Mouse (Mus musculus) C2C12 (cell line): ENCODE data around the gene Trp53i11. TPM values are rescaled to one million over a fixed set of nuclear protein-coding genes. Genes with fewer than 3 reads are reported as not detected.
A peak's percentile ranks its signal among the peaks of the same experiment; 100 is the strongest.

ENCODE experiments used
- H3K27me3 ChIP-seq: one replicate; pipeline ENCODE4 v1.6.1; 2011; ENCODE audit not compliant: control insufficient read depth, insufficient read depth, insufficient read length
- H3K36me3 ChIP-seq: one replicate; pipeline ENCODE4 v1.6.1; 2011; ENCODE audit not compliant: control insufficient read depth, insufficient read depth
- H3K4me3 ChIP-seq: one replicate; pipeline ENCODE4 v1.5.1; 2011; ENCODE audit warnings: mild to moderate bottlenecking, control low read depth; ENCODE audit not compliant: poor library complexity, insufficient read depth, severe bottlenecking
- H3K79me2 ChIP-seq: one replicate; pipeline ENCODE4 v1.6.1; 2011; ENCODE audit not compliant: control insufficient read depth, insufficient read depth
- H3K79me3 ChIP-seq: one replicate; pipeline ENCODE4 v1.6.1; 2011; ENCODE audit warnings: low read depth, control low read depth
- H3ac ChIP-seq: one replicate; pipeline ENCODE3; 2011; ENCODE audit warnings: low read depth; ENCODE audit not compliant: control insufficient read depth, insufficient read length
- CEBPB ChIP-seq: IDR thresholded peaks from one replicate; pipeline ENCODE4 v1.6.1; 2011; ENCODE audit warnings: low read depth, mild to moderate bottlenecking, control low read depth, moderate library complexity
- CTCF ChIP-seq: IDR thresholded peaks from one replicate; pipeline ENCODE4 v1.5.1; 2011; ENCODE audit not compliant: control insufficient read depth, insufficient read depth, insufficient read length
- FOSL1 ChIP-seq: IDR thresholded peaks from one replicate; pipeline ENCODE4 v1.8.0; 2011; ENCODE audit warnings: mild to moderate bottlenecking, low read length; ENCODE audit not compliant: poor library complexity, insufficient read depth, severe bottlenecking
- MAX ChIP-seq: IDR thresholded peaks from one replicate; pipeline ENCODE4 v1.6.1; 2011; ENCODE audit warnings: mild to moderate bottlenecking, control low read depth
- MYOD1 ChIP-seq: IDR thresholded peaks from one replicate; pipeline ENCODE4 v1.6.1; 2011; ENCODE audit warnings: low read depth; ENCODE audit not compliant: control insufficient read depth, insufficient read length
- MYOG ChIP-seq: IDR thresholded peaks from one replicate; pipeline ENCODE4 v1.6.1; 2011; ENCODE audit not compliant: control insufficient read depth, insufficient read length; ENCODE audit errors: extremely low read depth
- USF1 ChIP-seq: IDR thresholded peaks from one replicate; pipeline ENCODE4 v1.6.1; 2011; ENCODE audit warnings: low read depth, mild to moderate bottlenecking, control low read depth, moderate library complexity
- polyA plus RNA-seq: library from polyadenylated mRNA; unstranded; fragments of >200 nt; fragmentation: generic; extraction: Trizol; gene quantifications from one replicate; pipeline ENCODE4 v1.2.1, GENCODE M21; 2012; ENCODE audit warnings: missing spikeins

Gene Trp53i11
- polyA plus RNA-seq, 1 experiment, result 3.3 TPM

DNA sequence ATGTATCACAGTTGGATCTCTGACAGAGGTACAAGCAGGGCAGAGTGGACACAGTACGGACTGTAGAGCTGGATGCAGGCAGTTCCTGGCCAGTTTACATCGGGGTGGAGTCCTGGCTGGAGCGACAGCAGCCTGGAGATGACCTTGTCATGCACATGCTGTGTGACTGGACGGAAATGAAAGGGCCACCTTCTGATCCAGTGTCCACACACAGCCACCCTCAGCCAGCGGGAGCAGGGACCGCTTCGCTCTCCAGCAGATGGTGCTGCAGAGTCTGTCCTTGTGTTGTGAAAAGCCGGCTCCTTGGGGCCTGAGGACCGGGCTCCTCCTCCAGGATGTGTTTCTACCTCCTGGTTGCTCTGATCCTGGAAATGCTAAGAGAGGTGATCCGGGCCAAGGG is 16.3 kb downstream of the Trp53i11 start:
- no peaks in the 10 kb centered on the region for H3K79me3 ChIP-seq
- no peaks in the 10 kb centered on the region for H3K79me2 ChIP-seq
- H3K36me3 ChIP-seq, result no peaks in the 10 kb centered on the region
- H3K4me3 ChIP-seq, result no peak overlapping the region
- peaks cover 36% of the 10 kb centered on the region for H3K27me3 ChIP-seq
- H3ac ChIP-seq, result no peak overlapping the region
- TF ChIP-seq MYOG (no peak), CTCF (peak; percentile 64), CEBPB (no peak), MYOD1 (no peak), FOSL1 (no peak), USF1 (no peak)

DNA sequence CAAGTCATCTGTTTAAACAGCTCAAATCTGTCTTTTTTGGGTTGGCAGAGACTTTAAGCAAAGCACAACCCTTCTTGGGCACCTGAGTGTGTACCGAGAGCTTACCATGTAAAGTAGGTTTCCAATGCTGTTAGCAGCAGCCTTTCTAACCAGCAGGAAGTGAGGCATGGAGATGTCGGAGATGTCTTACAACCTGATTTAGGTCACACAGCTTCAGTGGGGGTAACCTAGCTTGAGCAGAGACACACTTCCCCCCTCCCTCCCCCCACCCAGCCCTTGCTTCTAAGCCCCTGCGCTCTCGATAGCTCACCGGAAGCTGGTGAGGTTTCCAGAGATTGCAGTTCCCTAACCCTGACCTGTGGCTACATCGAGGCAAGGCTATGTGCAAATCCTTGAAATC is 17.2 kb downstream of the Trp53i11 start:
- H3K79me2 ChIP-seq, result no peaks in the 10 kb centered on the region

DNA sequence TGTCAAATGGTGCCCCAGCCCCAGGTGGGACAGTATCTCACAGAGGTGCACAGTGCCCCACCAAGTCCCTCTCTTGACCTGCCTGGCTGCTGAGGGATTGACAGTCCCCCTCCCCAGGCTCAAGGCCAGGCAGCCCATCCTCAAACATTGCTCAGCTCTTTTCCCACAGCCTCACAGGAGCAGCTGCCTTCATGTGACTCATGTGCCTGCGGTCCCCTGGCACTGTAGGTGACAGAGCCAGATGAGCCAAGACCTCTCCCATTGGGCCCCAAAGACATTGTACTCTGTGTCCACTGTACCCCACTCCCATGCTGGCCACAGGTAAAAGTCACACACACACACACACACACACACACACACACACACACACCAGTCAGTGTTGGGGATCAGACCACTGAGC is 18.8 kb downstream of the Trp53i11 start:
- Histone ChIP-seq H3K4me3 (no peak overlapping the region), H3K27me3 (peaks cover 56% of the 10 kb centered on the region), H3K79me3 (no peaks in the 10 kb centered on the region), H3ac (no peak overlapping the region), H3K79me2 (no peaks in the 10 kb centered on the region), H3K36me3 (no peaks in the 10 kb centered on the region)
- TF ChIP-seq MYOD1, result peak; percentile 72
- TF ChIP-seq MAX, result no peak

More for the DNA sequence above, 17.2 kb downstream of the Trp53i11 start:
- H3ac ChIP-seq, result no peak overlapping the region
- H3K79me3 ChIP-seq, result no peaks in the 10 kb centered on the region
- no peak overlapping the region for H3K4me3 ChIP-seq
- H3K27me3 ChIP-seq, result peaks cover 40% of the 10 kb centered on the region
- no peaks in the 10 kb centered on the region for H3K36me3 ChIP-seq
- TF ChIP-seq MYOG (no peak), FOSL1 (no peak), CTCF (no peak), USF1 (no peak), MYOD1 (no peak)

DNA sequence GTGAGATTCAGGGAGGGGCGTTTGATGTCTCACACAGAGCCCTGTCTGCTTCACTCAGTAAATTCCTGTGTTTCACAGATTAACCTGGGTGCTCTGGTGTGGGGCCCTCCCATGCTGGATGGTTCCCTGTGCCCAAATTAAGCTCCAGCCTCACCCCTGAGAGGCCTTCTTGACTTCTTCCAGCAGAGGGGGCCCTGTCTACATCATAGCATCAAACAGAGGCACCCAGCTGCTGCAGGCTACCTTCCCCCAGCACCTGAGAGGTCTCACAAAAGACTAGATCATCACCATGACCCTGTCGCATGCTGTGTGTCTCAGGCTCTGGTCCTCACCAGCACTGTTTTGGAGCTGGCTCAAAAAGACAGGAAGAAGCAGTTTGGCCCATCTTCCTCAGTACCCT is 25.0 kb downstream of the Trp53i11 start:
- Histone ChIP-seq H3K27me3 (peaks cover 30% of the 10 kb centered on the region), H3K36me3 (no peaks in the 10 kb centered on the region), H3ac (no peak overlapping the region), H3K4me3 (no peak overlapping the region), H3K79me3 (no peaks in the 10 kb centered on the region), H3K79me2 (no peaks in the 10 kb centered on the region)
- TF ChIP-seq MYOG (no peak), MAX (no peak), MYOD1 (no peak), FOSL1 (no peak), CEBPB (no peak), USF1 (no peak), CTCF (no peak)

DNA sequence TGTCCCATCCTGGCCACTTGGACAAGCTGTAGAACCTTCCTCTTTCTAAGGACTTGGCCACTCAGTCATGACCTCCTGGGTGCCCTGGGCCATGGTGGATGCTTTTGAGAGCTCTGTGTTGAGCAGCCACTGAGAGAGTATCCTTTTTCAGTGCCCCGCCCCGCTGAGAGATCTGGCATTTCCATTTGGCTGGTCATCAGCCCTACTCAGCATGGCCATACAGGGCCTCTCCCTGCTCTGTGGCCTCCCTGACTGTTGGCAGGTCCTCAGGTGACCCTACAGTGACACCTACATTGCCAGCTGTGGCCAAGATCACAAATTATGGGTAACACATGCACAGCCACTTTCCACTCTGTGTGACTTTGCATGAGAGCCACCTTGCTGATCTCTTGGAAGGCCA is 25.5 kb downstream of the Trp53i11 start:
- Histone ChIP-seq H3K79me2 (no peaks in the 10 kb centered on the region), H3K36me3 (no peaks in the 10 kb centered on the region), H3ac (no peak overlapping the region), H3K4me3 (no peak overlapping the region), H3K27me3 (peaks cover 25% of the 10 kb centered on the region), H3K79me3 (no peaks in the 10 kb centered on the region)
- TF ChIP-seq CTCF (no peak), USF1 (no peak), MYOG (no peak), MAX (no peak), CEBPB (no peak), MYOD1 (no peak), FOSL1 (no peak)

DNA sequence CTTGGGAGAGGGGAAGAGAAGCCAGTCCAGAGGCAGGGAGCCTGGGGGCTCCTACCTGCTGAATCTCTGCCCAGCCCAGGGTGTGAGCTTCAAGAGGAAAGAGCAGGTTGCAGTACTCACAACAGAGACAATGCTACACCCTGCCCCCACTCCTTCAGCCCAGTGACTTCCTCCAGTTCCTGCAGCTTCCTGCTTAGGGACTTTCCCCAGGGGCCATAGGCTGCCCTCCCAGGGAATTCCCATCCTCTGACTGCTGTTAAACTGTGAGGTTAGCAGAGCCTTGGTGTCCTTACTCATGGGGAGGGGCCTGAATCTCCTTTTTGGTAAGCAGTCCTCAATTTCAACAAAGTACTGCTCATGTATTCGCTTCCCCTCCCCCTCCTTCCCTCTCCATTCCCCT is 26.8 kb downstream of the Trp53i11 start:
- Histone ChIP-seq H3ac (no peak overlapping the region), H3K79me3 (no peaks in the 10 kb centered on the region), H3K36me3 (no peaks in the 10 kb centered on the region), H3K79me2 (no peaks in the 10 kb centered on the region), H3K4me3 (no peak overlapping the region), H3K27me3 (peaks cover 17% of the 10 kb centered on the region)
- TF ChIP-seq MYOG (no peak), CTCF (no peak), USF1 (no peak), MAX (no peak), FOSL1 (no peak), MYOD1 (no peak), CEBPB (no peak)
